Mouse (Mus musculus) CD4-positive, CD25-positive, alpha-beta regulatory T cell, adult 4 months (primary cell): ENCODE measurements around the gene Olfr355. TPM values are rescaled to one million over a fixed set of nuclear protein-coding genes. Genes with fewer than 3 reads are reported as not detected.

ENCODE experiments used
- ATAC-seq: one replicate; pipeline ENCODE4 v1.8.0; 2017
- polyA plus RNA-seq, 2 experiments: library from polyadenylated mRNA; unstranded; fragments of 100-300 nt; shearing (Covaris generic); gene quantifications; one replicate each; pipeline ENCODE4 v1.2.1; 2017

The Olfr355 gene
- under 1 TPM in 1 of 2 experiments, not detected in 1; 0.44 TPM for polyA plus RNA-seq

GRCm38 (mm10) chr2:36928797-36929196 is at the start of gene Olfr355:
Gene Olfr355 (minus strand): TSS chr2:36928897.
- ATAC-seq: no peak

DNA sequence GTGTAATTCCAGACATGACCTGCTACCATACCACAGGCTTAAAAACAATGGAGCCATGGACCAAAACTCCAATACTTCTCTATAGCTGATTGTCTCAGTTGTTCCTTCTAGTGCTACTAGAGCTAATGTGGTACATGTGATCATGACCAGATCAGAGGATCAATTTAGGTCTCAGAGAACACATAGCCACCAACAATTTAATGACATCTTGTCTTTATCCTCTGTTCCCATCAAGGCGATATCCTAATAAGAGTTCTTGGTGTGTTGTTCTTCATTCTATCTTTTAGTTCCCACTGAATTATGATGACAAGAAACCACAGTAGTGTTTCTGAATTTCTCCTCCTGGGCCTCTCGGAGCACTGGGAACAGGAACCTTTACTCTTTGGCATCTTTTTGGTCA is 8.1 kb upstream of the Olfr355 start, which contains the start of gene Olfr356:
Gene Olfr356, plus strand, starts transcription at position 301 of the 400 bp plus-strand sequence.
- ATAC-seq: no peak

DNA sequence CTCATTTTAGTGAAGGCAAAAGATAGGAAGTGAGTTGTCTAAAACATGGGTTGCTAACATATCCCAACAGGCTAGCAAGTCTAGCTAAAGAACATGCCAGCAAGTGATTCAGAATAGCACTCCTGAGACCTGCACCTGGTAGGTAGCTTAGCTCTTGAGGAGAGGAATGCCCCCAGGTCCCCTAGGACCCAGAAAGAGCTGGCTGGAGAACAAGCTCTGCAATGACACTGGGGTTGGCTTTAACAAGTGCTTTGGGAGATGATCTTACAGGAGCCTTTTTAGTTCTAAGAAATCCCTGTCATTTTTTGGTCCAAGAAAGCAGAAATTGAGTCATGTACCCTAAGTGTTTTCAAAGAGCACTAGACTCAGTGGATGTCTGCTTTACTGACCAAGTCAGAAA is 23.3 kb downstream of the Olfr355 start, which contains the start of gene Olfr354:
Gene Olfr354, plus strand, starts transcription at position 301 of the 400 bp plus-strand sequence.
- no peak for ATAC-seq

GRCm38 (mm10) chr2:36897114-36897513 is 31.6 kb downstream of the Olfr355 start:
- no peak for ATAC-seq

- ATAC-seq: no peak
These were observed 35.9 kb downstream of the Olfr355 start, which contains the start of gene Olfr353 for GRCm38 (mm10) chr2:36892836-36893235. Gene Olfr353 (minus strand): TSS chr2:36892936.

Other genes with a start within 250 kb of the Olfr355 start
- gene Olfr346, start 243.1 kb downstream of the Olfr355 start, polyA plus RNA-seq: not detected
- gene Olfr347, start 197.0 kb downstream of the Olfr355 start, polyA plus RNA-seq: not detected
- gene Olfr348, start 144.6 kb downstream of the Olfr355 start, polyA plus RNA-seq: not detected
- gene Olfr50, start 138.4 kb downstream of the Olfr355 start, polyA plus RNA-seq: not detected
- not detected for gene Olfr3, start 111.9 kb downstream of the Olfr355 start, polyA plus RNA-seq
- gene Olfr350, start 82.6 kb downstream of the Olfr355 start, polyA plus RNA-seq: not detected
- gene Olfr351, start 66.2 kb downstream of the Olfr355 start, polyA plus RNA-seq: not detected
- gene Olfr352, start 60.4 kb downstream of the Olfr355 start, polyA plus RNA-seq: not detected
- not detected for gene Olfr353, start 36.0 kb downstream of the Olfr355 start, polyA plus RNA-seq
- gene Olfr354, start 23.2 kb downstream of the Olfr355 start, polyA plus RNA-seq: under 1 TPM in 1 of 2 experiments, not detected in 1; 0.09 TPM
- gene Olfr356, start 8.2 kb upstream of the Olfr355 start, polyA plus RNA-seq: not detected
- gene Olfr357, start 64.9 kb upstream of the Olfr355 start, polyA plus RNA-seq: not detected
- gene Olfr358, start 80.4 kb upstream of the Olfr355 start, polyA plus RNA-seq: not detected
- gene Olfr360, start 136.8 kb upstream of the Olfr355 start, polyA plus RNA-seq: not detected
- not detected for gene Olfr361, start 160.4 kb upstream of the Olfr355 start, polyA plus RNA-seq
- not detected for gene Olfr362, start 189.0 kb upstream of the Olfr355 start, polyA plus RNA-seq
- not detected for gene Olfr364-ps1, start 210.4 kb upstream of the Olfr355 start, polyA plus RNA-seq